In the genomic region with DNA sequence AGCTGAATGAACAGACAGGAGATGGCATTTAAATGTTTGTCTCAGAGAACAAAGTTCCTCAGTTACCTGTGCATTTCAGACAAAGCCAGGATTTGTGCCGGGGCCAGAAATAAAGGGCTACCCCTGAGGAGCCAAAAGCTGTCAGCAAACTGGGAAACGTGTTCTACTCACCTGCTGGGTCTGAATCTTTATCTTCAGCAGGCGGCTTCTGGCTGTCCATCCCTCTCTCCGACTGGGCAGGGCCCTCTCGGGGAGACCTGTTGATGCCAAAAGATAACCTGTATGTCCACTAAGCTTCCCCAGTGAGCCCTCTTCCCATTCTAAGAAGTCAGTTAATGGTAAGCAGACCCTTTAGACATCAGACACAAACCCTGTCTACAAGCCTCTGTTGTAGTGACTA, we compare ENCODE assay signal across 24 mouse cellular contexts. TPM values are rescaled to one million over a fixed set of nuclear protein-coding genes. Genes with fewer than 3 reads are reported as not detected.
DNase-seq lines count a peak whose midpoint lies in the region; ATAC-seq and TF ChIP-seq lines count a peak whose summit lies in the region.
"Had no signal": no experiment of that assay in that cellular context is flagged by ENCODE, and none has a peak within 500 bp of the region (broad histone marks: within the 10 kb centered on the region; RNA-seq: fewer than 3 reads in every experiment).

No protein-coding gene starts in this region.

- no peak overlapping the region for H3K9ac ChIP-seq in hindbrain, embryonic 16.5 days (ENCODE audit: low read depth, low read length)
- no peak overlapping the region for H3K9ac ChIP-seq in liver, embryonic 12.5 days
- H3K9ac ChIP-seq in liver, postnatal 0 days (replicated peaks), result no peak overlapping the region
- H3K9ac ChIP-seq: forebrain, embryonic 12.5 days had no signal

- no peaks in the 10 kb centered on the region for H3K9me3 ChIP-seq in hindbrain, embryonic 10.5 days
- H3K9me3 ChIP-seq in hindbrain, embryonic 16.5 days (ENCODE audit: control insufficient read depth, low read length), result no peaks in the 10 kb centered on the region
- H3K9me3 ChIP-seq in liver, embryonic 12.5 days (replicated peaks), result no peaks in the 10 kb centered on the region
- H3K9me3 ChIP-seq in liver, postnatal 0 days (ENCODE audit: low read length), result no peaks in the 10 kb centered on the region
- H3K9me3 ChIP-seq: embryonic facial prominence, embryonic 13.5 days; embryonic facial prominence, embryonic 15.5 days; forebrain, embryonic 10.5 days; forebrain, embryonic 12.5 days had no signal

- H3K4me3 ChIP-seq in hindbrain, embryonic 10.5 days, result 0 out of 2 replicates have a peak overlapping the region, but pooled peaks have one; percentile 99
- H3K4me3 ChIP-seq in hindbrain, embryonic 16.5 days (ENCODE audit: low read length), result no peak overlapping the region
- no peak overlapping the region for H3K4me3 ChIP-seq in liver, embryonic 12.5 days
- H3K4me3 ChIP-seq in liver, postnatal 0 days (ENCODE audit: low read depth, low read length), result no peak overlapping the region
- H3K4me3 ChIP-seq in testis, adult 2 months (ENCODE audit: control insufficient read depth, low read depth, low read length), result peak overlapping the region; percentile 72
- H3K4me3 ChIP-seq: embryonic facial prominence, embryonic 13.5 days; erythroblast, embryonic 14.5 days; forebrain, embryonic 12.5 days had no signal

- no peak for ATAC-seq in hindbrain, embryonic 16.5 days
- no peak for ATAC-seq in liver, embryonic 12.5 days
- ATAC-seq in liver, postnatal 0 days, result no peak
- ATAC-seq: forebrain, embryonic 14.5 days had no signal

- no peak overlapping the region for H3K27ac ChIP-seq in hindbrain, embryonic 10.5 days
- no peak overlapping the region for H3K27ac ChIP-seq in hindbrain, embryonic 16.5 days (ENCODE audit: low read depth, low read length)
- peak overlapping the region; percentile 26; the same call in 1 of the 2 replicates for H3K27ac ChIP-seq in liver, embryonic 12.5 days
- no peak overlapping the region for H3K27ac ChIP-seq in liver, postnatal 0 days (ENCODE audit: low read depth)
- H3K27ac ChIP-seq in testis, adult 2 months (ENCODE audit: control insufficient read depth, insufficient read depth, low read depth, low read length), result no peak overlapping the region
- H3K27ac ChIP-seq: embryonic facial prominence, embryonic 13.5 days; embryonic facial prominence, embryonic 15.5 days; forebrain, embryonic 10.5 days; forebrain, embryonic 12.5 days had no signal

- no peaks in the 10 kb centered on the region for H3K27me3 ChIP-seq in hindbrain, embryonic 10.5 days (ENCODE audit: insufficient read depth, poor library complexity, severe bottlenecking)
- no peaks in the 10 kb centered on the region for H3K27me3 ChIP-seq in hindbrain, embryonic 16.5 days (replicated peaks; ENCODE audit: control insufficient read depth, insufficient read depth, low read length)
- H3K27me3 ChIP-seq in liver, embryonic 12.5 days (replicated peaks), result no peaks in the 10 kb centered on the region
- no peaks in the 10 kb centered on the region for H3K27me3 ChIP-seq in liver, postnatal 0 days (ENCODE audit: insufficient read depth, low read length)
- H3K27me3 ChIP-seq in testis, adult 2 months (ENCODE audit: control insufficient read depth, insufficient read depth, low read length), result no peaks in the 10 kb centered on the region
- H3K27me3 ChIP-seq: embryonic facial prominence, embryonic 13.5 days; embryonic facial prominence, embryonic 15.5 days; forebrain, embryonic 12.5 days had no signal

- H3K36me3 ChIP-seq in hindbrain, embryonic 10.5 days, result peaks cover 70% of the 10 kb centered on the region
- peaks cover 31% of the 10 kb centered on the region for H3K36me3 ChIP-seq in hindbrain, embryonic 16.5 days (ENCODE audit: control insufficient read depth, insufficient read depth, low read length)
- H3K36me3 ChIP-seq in liver, embryonic 12.5 days, result peaks cover 58% of the 10 kb centered on the region
- H3K36me3 ChIP-seq in liver, postnatal 0 days (replicated peaks; ENCODE audit: insufficient read depth, low read length), result peaks cover 56% of the 10 kb centered on the region
- peaks cover 2% of the 10 kb centered on the region for H3K36me3 ChIP-seq in testis, adult 2 months (ENCODE audit: control insufficient read depth, insufficient read depth, low read length)

- peak; percentile 93 for DNase-seq in heart, adult 11 months
- DNase-seq in heart, adult 18-20 months, result no peak
- DNase-seq in hindbrain, embryonic 10.5 days (ENCODE audit: low spot score), result no peak
- DNase-seq in liver, postnatal 0 days, result no peak
- DNase-seq in testis, postnatal 14 days (ENCODE audit: low spot score), result no peak
- DNase-seq: adrenal gland, adult 2 months; adrenal gland, postnatal 10 days; adrenal gland, postnatal 25 days; cerebellum, adult 11 months; cerebellum, adult 18-20 months; cerebellum, adult 8-10 months; cerebellum, adult 9-11 months; cerebellum, postnatal 14 days; embryo, embryonic 11 days had no signal

- H3K4me1 ChIP-seq in hindbrain, embryonic 10.5 days (replicated peaks), result peaks cover 42% of the 10 kb centered on the region
- peaks cover 37% of the 10 kb centered on the region for H3K4me1 ChIP-seq in hindbrain, embryonic 16.5 days (ENCODE audit: control insufficient read depth, insufficient read depth, low read depth, low read length)
- peaks cover 41% of the 10 kb centered on the region for H3K4me1 ChIP-seq in liver, embryonic 12.5 days
- peaks cover 32% of the 10 kb centered on the region for H3K4me1 ChIP-seq in liver, postnatal 0 days (ENCODE audit: insufficient read depth)
- peaks cover 25% of the 10 kb centered on the region for H3K4me1 ChIP-seq in testis, adult 2 months (ENCODE audit: control insufficient read depth, insufficient read depth, low read length)

- TF ChIP-seq CTCF in liver, postnatal 0 days (IDR thresholded peaks at IDR 0.05; ENCODE audit: low read depth), result no peak
- no peak for TF ChIP-seq CTCF in testis, adult 2 months (IDR thresholded peaks at IDR 0.05; ENCODE audit: control insufficient read depth, insufficient read depth, insufficient replicate concordance, low read depth, low read length)

- TF ChIP-seq POLR2A in testis, adult 2 months (IDR thresholded peaks at IDR 0.05; ENCODE audit: control insufficient read depth, low read depth, low read length), result no peak

- H3K4me2 ChIP-seq in hindbrain, embryonic 16.5 days (ENCODE audit: low read length), result no peak overlapping the region
- no peak overlapping the region; the same call in 1 of the 2 replicates for H3K4me2 ChIP-seq in liver, embryonic 12.5 days
- no peak overlapping the region for H3K4me2 ChIP-seq in liver, postnatal 0 days (ENCODE audit: low read depth, low read length)
- H3K4me2 ChIP-seq: forebrain, embryonic 12.5 days had no signal

- WGBS in hindbrain, embryonic 10.5 days, result 90% methylated on average over 5 of the region's 5 CpGs
- 89% methylated on average over 5 of the region's 5 CpGs for WGBS in hindbrain, embryonic 16.5 days
- 78% methylated on average over 5 of the region's 5 CpGs for WGBS in liver, embryonic 12.5 days (ENCODE audit: insufficient replicate concordance)
- WGBS in liver, postnatal 0 days (ENCODE audit: insufficient replicate concordance), result 84% methylated on average over 5 of the region's 5 CpGs

- TF ChIP-seq EP300 in liver, postnatal 0 days (IDR thresholded peaks at IDR 0.05; ENCODE audit: low read depth), result no peak

RNA-seq across cellular contexts. Expression of gene Kmt2d, which starts 4.5 kb away (rescaled TPM):
- total RNA-seq in heart, adult 18-20 months (2021), result 10 to 100 TPM; 47.0 to 58.4 TPM
- 10.2 and 11.2 TPM in 2 replicates for polyA plus RNA-seq in hindbrain, embryonic 10.5 days (2016; fragmentation: Nextera tagmentation; extraction: Ambion mirVana)
- 8.8 and 9.3 TPM in 2 replicates for polyA plus RNA-seq in hindbrain, embryonic 16.5 days (2015; fragmentation: Nextera tagmentation; extraction: Ambion mirVana)
- 7.0 TPM in 2 replicates for polyA plus RNA-seq in liver, embryonic 12.5 days (2016; fragmentation: Nextera tagmentation; extraction: Ambion mirVana)
- 3.0 and 3.6 TPM in 2 replicates for polyA plus RNA-seq in liver, postnatal 0 days (2015; fragmentation: Nextera tagmentation; extraction: Ambion mirVana)
- polyA plus RNA-seq in testis, adult 2 months (2012; rRNA removed), result 17.0 and 17.4 TPM in 2 replicates

RNA-seq across cellular contexts. Expression of gene Rhebl1, which starts 27.8 kb away (rescaled TPM):
- total RNA-seq in heart, adult 18-20 months (2021), result 1 to 10 TPM; 1.5 to 2.2 TPM
- 21.0 and 25.7 TPM in 2 replicates for polyA plus RNA-seq in hindbrain, embryonic 10.5 days (2016; fragmentation: Nextera tagmentation; extraction: Ambion mirVana)
- 31.4 and 33.4 TPM in 2 replicates for polyA plus RNA-seq in hindbrain, embryonic 16.5 days (2015; fragmentation: Nextera tagmentation; extraction: Ambion mirVana)
- polyA plus RNA-seq in liver, embryonic 12.5 days (2016; fragmentation: Nextera tagmentation; extraction: Ambion mirVana), result 4.9 TPM in 2 replicates
- polyA plus RNA-seq in liver, postnatal 0 days (2015; fragmentation: Nextera tagmentation; extraction: Ambion mirVana), result 1.4 and 1.8 TPM in 2 replicates
- 4.6 and 4.8 TPM in 2 replicates for polyA plus RNA-seq in testis, adult 2 months (2012; rRNA removed)

RNA-seq across cellular contexts. Expression of gene Dhh, which starts 31.8 kb away (rescaled TPM):
- 1 to 10 TPM in 1 of 2 experiments, under 1 TPM in 1; 0.87 to 1.8 TPM for total RNA-seq in heart, adult 18-20 months (2021)
- polyA plus RNA-seq in hindbrain, embryonic 10.5 days (2016; fragmentation: Nextera tagmentation; extraction: Ambion mirVana), result 0.42 and 0.46 TPM in 2 replicates
- polyA plus RNA-seq in hindbrain, embryonic 16.5 days (2015; fragmentation: Nextera tagmentation; extraction: Ambion mirVana), result 1.3 and 2.1 TPM in 2 replicates
- polyA plus RNA-seq in liver, embryonic 12.5 days (2016; fragmentation: Nextera tagmentation; extraction: Ambion mirVana), result 0.25 and 0.32 TPM in 2 replicates
- 0.07 TPM in 1 of 2 replicates, not detected in the other for polyA plus RNA-seq in liver, postnatal 0 days (2015; fragmentation: Nextera tagmentation; extraction: Ambion mirVana)
- polyA plus RNA-seq in testis, adult 2 months (2012; rRNA removed), result 9.4 and 10.8 TPM in 2 replicates
- total RNA-seq: common myeloid progenitor, adult 5-6 weeks had no signal
- polyA plus RNA-seq: erythroblast, embryonic 14.5 days had no signal

RNA-seq across cellular contexts. Expression of gene Prkag1, which starts 35.2 kb away (rescaled TPM):
- total RNA-seq in heart, adult 18-20 months (2021), result 100 to 1,000 TPM; 107 to 125 TPM
- 88.7 and 89.0 TPM in 2 replicates for polyA plus RNA-seq in hindbrain, embryonic 10.5 days (2016; fragmentation: Nextera tagmentation; extraction: Ambion mirVana)
- 72.5 and 74.4 TPM in 2 replicates for polyA plus RNA-seq in hindbrain, embryonic 16.5 days (2015; fragmentation: Nextera tagmentation; extraction: Ambion mirVana)
- 114 TPM in 2 replicates for polyA plus RNA-seq in liver, embryonic 12.5 days (2016; fragmentation: Nextera tagmentation; extraction: Ambion mirVana)
- polyA plus RNA-seq in liver, postnatal 0 days (2015; fragmentation: Nextera tagmentation; extraction: Ambion mirVana), result 42.0 and 47.4 TPM in 2 replicates
- 18.4 and 19.5 TPM in 2 replicates for polyA plus RNA-seq in testis, adult 2 months (2012; rRNA removed)

RNA-seq across cellular contexts. Expression of gene Lmbr1l, which starts 51.5 kb away (rescaled TPM):
- 1 to 10 TPM; 7.4 to 9.8 TPM for total RNA-seq in heart, adult 18-20 months (2021)
- 22.3 and 25.5 TPM in 2 replicates for polyA plus RNA-seq in hindbrain, embryonic 10.5 days (2016; fragmentation: Nextera tagmentation; extraction: Ambion mirVana)
- polyA plus RNA-seq in hindbrain, embryonic 16.5 days (2015; fragmentation: Nextera tagmentation; extraction: Ambion mirVana), result 25.9 and 27.0 TPM in 2 replicates
- polyA plus RNA-seq in liver, embryonic 12.5 days (2016; fragmentation: Nextera tagmentation; extraction: Ambion mirVana), result 4.4 and 4.6 TPM in 2 replicates
- 4.9 and 5.1 TPM in 2 replicates for polyA plus RNA-seq in liver, postnatal 0 days (2015; fragmentation: Nextera tagmentation; extraction: Ambion mirVana)
- 478 and 581 TPM in 2 replicates for polyA plus RNA-seq in testis, adult 2 months (2012; rRNA removed)

Comparison
In these comparisons a context has a peak if more than half of its experiments do, and no peak if none do; other contexts are left out.
1. H3K4me3 ChIP-seq: peak in hindbrain, embryonic 10.5 days (single experiment) and testis, adult 2 months (single experiment); none in hindbrain, embryonic 16.5 days (single experiment), liver, embryonic 12.5 days (single experiment) and liver, postnatal 0 days (single experiment).